Comparison of ENCODE assay signal across 8 mouse cellular contexts in genomic region chr6:39381125-39381880, GRCm38 (mm10). TPM values are rescaled to one million over a fixed set of nuclear protein-coding genes. Genes with fewer than 3 reads are reported as not detected.
DNase-seq lines count a peak whose midpoint lies in the region; ATAC-seq and TF ChIP-seq lines count a peak whose summit lies in the region.

Gene Rab19 (plus strand): TSS chr6:39381175.

- no peak for TF ChIP-seq EP300 in CH12.LX (IDR thresholded peaks at IDR 0.05; ENCODE audit: low read length)

- no peak for TF ChIP-seq CTCF in CH12.LX (conservative IDR thresholded peaks at IDR 0.05 in 1 of 2, IDR thresholded peaks at IDR 0.05 in 1 of 2; ENCODE audit: low read depth in 2 of 2, low read length in 2 of 2)
- no peak for TF ChIP-seq CTCF in bone marrow, adult 2 months (IDR thresholded peaks at IDR 0.05; ENCODE audit: control insufficient read depth, insufficient read depth, low read length)
- no peak for TF ChIP-seq CTCF in kidney, postnatal 0 days (IDR thresholded peaks at IDR 0.05; ENCODE audit: low read depth)

- TF ChIP-seq POLR2A in CH12.LX (IDR thresholded peaks at IDR 0.05; ENCODE audit: low read depth, low read length) = no peak
- TF ChIP-seq POLR2A in bone marrow, adult 2 months (IDR thresholded peaks at IDR 0.05; ENCODE audit: borderline replicate concordance, control insufficient read depth, low read depth, low read length) = no peak

- H3K27me3 ChIP-seq in CH12.LX (replicated peaks) = no peaks in the 10 kb centered on the region
- peaks cover 30% of the 10 kb centered on the region for H3K27me3 ChIP-seq in heart, embryonic 13.5 days (replicated peaks)
- H3K27me3 ChIP-seq in kidney, postnatal 0 days (ENCODE audit: insufficient read depth, low read length) = no peaks in the 10 kb centered on the region
- 0 out of 2 replicates have a peak, but pooled peaks cover 3% of the 10 kb centered on the region for H3K27me3 ChIP-seq in stomach, embryonic 14.5 days (ENCODE audit: control insufficient read depth, insufficient read depth, low read length)

- ATAC-seq in heart, embryonic 13.5 days (ENCODE audit: extremely low read depth, insufficient number of reproducible peaks, low FRiP score, low TSS enrichment) = no peak
- ATAC-seq in kidney, postnatal 0 days (replicated peaks; ENCODE audit: low FRiP score, low read depth) = no peak
- no peak for ATAC-seq in stomach, embryonic 14.5 days (ENCODE audit: insufficient number of reproducible peaks, insufficient read depth, low FRiP score, low read depth)

- in situ Hi-C loops in CH12.LX (cut with MboI; ENCODE audit: low pct_ligation_motif_present, low pct_unique_long_range_greater_than_20kb, low sequenced_read_pairs) = no loop called here

- no peaks in the 10 kb centered on the region for H3K36me3 ChIP-seq in CH12.LX (replicated peaks in 1 of 2; ENCODE audit: control insufficient read depth in 1 of 2, insufficient read depth in 1 of 2, low read length in 1 of 2)
- no peaks in the 10 kb centered on the region for H3K36me3 ChIP-seq in heart, embryonic 13.5 days
- no peaks in the 10 kb centered on the region for H3K36me3 ChIP-seq in kidney, postnatal 0 days (ENCODE audit: insufficient read depth, low read length)
- H3K36me3 ChIP-seq in stomach, embryonic 14.5 days (ENCODE audit: control insufficient read depth, insufficient read depth, low read length) = no peaks in the 10 kb centered on the region

- H3K27ac ChIP-seq in CH12.LX (ENCODE audit: insufficient read depth, low read depth) = peak within 1 kb of the TSS; percentile 52
- H3K27ac ChIP-seq in bone marrow, adult 2 months (ENCODE audit: control insufficient read depth, insufficient read depth, low read depth, low read length, poor library complexity) = peak within 1 kb of the TSS; percentile 58
- no peak within 1 kb of the TSS for H3K27ac ChIP-seq in heart, embryonic 13.5 days (replicated peaks)
- no peak within 1 kb of the TSS for H3K27ac ChIP-seq in kidney, postnatal 0 days
- peak within 1 kb of the TSS; percentile 49; the same call in 1 of the 2 replicates for H3K27ac ChIP-seq in stomach, embryonic 14.5 days (ENCODE audit: low read length)

- dilution Hi-C loops in CH12.LX (cut with MboI; ENCODE audit: extremely low pct_ligation_motif_present, extremely low pct_unique_long_range_greater_than_20kb, low sequenced_read_pairs) = no loop called here

- 2% methylated on average over 20 of the region's 20 CpGs for WGBS in bone marrow, adult 2 months
- 3% methylated on average over 20 of the region's 20 CpGs for WGBS in heart, embryonic 13.5 days
- 4% methylated on average over 20 of the region's 20 CpGs for WGBS in kidney, postnatal 0 days
- WGBS in stomach, embryonic 14.5 days = 6% methylated on average over 20 of the region's 20 CpGs

- peak within 1 kb of the TSS; percentile 88 for H3K4me2 ChIP-seq in CH12.LX (ENCODE audit: insufficient read depth, low read depth, poor library complexity, severe bottlenecking)
- H3K4me2 ChIP-seq in heart, embryonic 13.5 days = peak within 1 kb of the TSS; percentile 88
- peak within 1 kb of the TSS; percentile 85 for H3K4me2 ChIP-seq in kidney, postnatal 0 days (ENCODE audit: low read length)
- peak within 1 kb of the TSS; percentile 60 for H3K4me2 ChIP-seq in stomach, embryonic 14.5 days (replicated peaks; ENCODE audit: low read depth, low read length)

- H3K4me3 ChIP-seq in CH12.LX (replicated peaks in 1 of 3; ENCODE audit: low read depth in 2 of 3, low read length in 2 of 3, poor library complexity in 1 of 3) = peak within 1 kb of the TSS in 2 of 3 experiments; percentile 48 to 63
- peak within 1 kb of the TSS; percentile 66 for H3K4me3 ChIP-seq in bone marrow, adult 2 months (replicated peaks; ENCODE audit: control insufficient read depth, low read depth, low read length)
- H3K4me3 ChIP-seq in heart, embryonic 13.5 days = peak within 1 kb of the TSS; percentile 59
- H3K4me3 ChIP-seq in kidney, postnatal 0 days (replicated peaks; ENCODE audit: low read depth, low read length) = peak within 1 kb of the TSS; percentile 49
- H3K4me3 ChIP-seq in stomach, embryonic 14.5 days (ENCODE audit: low read depth, low read length) = peak within 1 kb of the TSS; percentile 33

- no peak for TF ChIP-seq RAD21 in CH12.LX (IDR thresholded peaks at IDR 0.05; ENCODE audit: low read depth, low read length)

- peak within 1 kb of the TSS; percentile 29 for H3K9ac ChIP-seq in CH12.LX (ENCODE audit: insufficient read depth, low read depth)
- H3K9ac ChIP-seq in heart, embryonic 13.5 days = peak within 1 kb of the TSS; percentile 81
- peak within 1 kb of the TSS; percentile 56 for H3K9ac ChIP-seq in kidney, postnatal 0 days (ENCODE audit: low read depth, low read length)
- peak within 1 kb of the TSS; percentile 18 for H3K9ac ChIP-seq in stomach, embryonic 14.5 days (replicated peaks; ENCODE audit: low read depth, low read length)

- H3K9me3 ChIP-seq in CH12.LX (replicated peaks; ENCODE audit: low read length) = no peaks in the 10 kb centered on the region
- no peaks in the 10 kb centered on the region for H3K9me3 ChIP-seq in heart, embryonic 13.5 days
- no peaks in the 10 kb centered on the region for H3K9me3 ChIP-seq in kidney, postnatal 0 days (replicated peaks; ENCODE audit: low read length)
- no peaks in the 10 kb centered on the region for H3K9me3 ChIP-seq in stomach, embryonic 14.5 days (ENCODE audit: control insufficient read depth, low read depth, low read length)

- no peak for DNase-seq in CH12.LX (ENCODE audit: extremely low read depth)
- DNase-seq in kidney, postnatal 0 days (ENCODE audit: low spot score) = peak; percentile 59
- peak; percentile 59 to 64 for DNase-seq in lung, postnatal 4 days
- no peak for DNase-seq in right cerebral cortex, postnatal 4 days
- DNase-seq in cerebellum, adult 9-10 months = no peak

- no peaks in the 10 kb centered on the region for H3K79me2 ChIP-seq in CH12.LX (replicated peaks; ENCODE audit: control insufficient read depth, extremely low read depth, insufficient read depth, poor library complexity, severe bottlenecking)

- H3K4me1 ChIP-seq in CH12.LX (ENCODE audit: control insufficient read depth in 1 of 2, insufficient read depth in 2 of 2) = peaks cover 8 to 31% of the 10 kb centered on the region in 2 experiments
- H3K4me1 ChIP-seq in bone marrow, adult 2 months (ENCODE audit: control insufficient read depth, insufficient read depth, low read length) = peaks cover 1% of the 10 kb centered on the region; the same call in 1 of the 2 replicates
- H3K4me1 ChIP-seq in heart, embryonic 13.5 days = peaks cover 22% of the 10 kb centered on the region
- no peaks in the 10 kb centered on the region for H3K4me1 ChIP-seq in kidney, postnatal 0 days (replicated peaks; ENCODE audit: insufficient read depth, low read length)
- H3K4me1 ChIP-seq in stomach, embryonic 14.5 days (ENCODE audit: control insufficient read depth, insufficient read depth, low read length) = peaks cover 6% of the 10 kb centered on the region; the same call in 1 of the 2 replicates

TF ChIP-seq in CH12.LX, 34 proteins besides CTCF, POLR2A, EP300 and RAD21:
- TF ChIP-seq SIN3A (IDR thresholded peaks at IDR 0.05; ENCODE audit: low read length) (peak; percentile 46), ELF1 (IDR thresholded peaks at IDR 0.05; ENCODE audit: low read depth, low read length) (peak; percentile 66), TBP (conservative IDR thresholded peaks at IDR 0.05; ENCODE audit: low read depth, low read length) (no peak), NELFE (IDR thresholded peaks at IDR 0.05; ENCODE audit: low read depth, low read length) (0 out of 2 replicates have a peak, but pooled peaks have one; percentile 23), MXI1 (IDR thresholded peaks at IDR 0.05; ENCODE audit: low read depth, low read length) (0 out of 2 replicates have a peak, but pooled peaks have one; percentile 21)
TF ChIP-seq in CH12.LX: peak in this region for 4.

RNA-seq across cellular contexts. Expression of gene Rab19, which starts in this region (rescaled TPM):
- total RNA-seq in CH12.LX (2012; rRNA removed) (2.4 and 3.3 TPM in 2 replicates), CH12.LX (2014; rRNA removed) (0.19 TPM in 1 of 2 replicates, not detected in the other)
- polyA plus RNA-seq in CH12.LX (2012; ENCODE audit: insufficient read length, low read depth) = 0.56 and 0.63 TPM in 2 replicates
- 2.3 and 2.9 TPM in 2 replicates for polyA plus RNA-seq in bone marrow, adult 2 months (2011; ENCODE audit: insufficient read depth, insufficient read length, low replicate concordance, missing spikeins)
- polyA plus RNA-seq in heart, embryonic 13.5 days (2015; fragmentation: Nextera tagmentation; extraction: Ambion mirVana) = 0.41 and 0.84 TPM in 2 replicates
- polyA plus RNA-seq in kidney, postnatal 0 days (2015; fragmentation: Nextera tagmentation; extraction: Ambion mirVana) = 4.2 and 4.3 TPM in 2 replicates
- polyA plus RNA-seq in stomach, embryonic 14.5 days (2014; fragmentation: Nextera tagmentation; extraction: Ambion mirVana) = 4.8 and 5.0 TPM in 2 replicates

Comparison
In these comparisons a context has a peak if more than half of its experiments do, and no peak if none do; other contexts are left out.
1. DNase-seq: peak in kidney, postnatal 0 days (single experiment) and lung, postnatal 4 days (2 of 2); none in CH12.LX (single experiment), right cerebral cortex, postnatal 4 days (single experiment) and cerebellum, adult 9-10 months (single experiment).
2. H3K27ac ChIP-seq: peak in CH12.LX (single experiment), bone marrow, adult 2 months (single experiment) and stomach, embryonic 14.5 days (single experiment); none in heart, embryonic 13.5 days (single experiment) and kidney, postnatal 0 days (single experiment).
3. H3K9ac ChIP-seq: peak in every context shown above with its lines; median percentile 81 in heart, embryonic 13.5 days; 56 in kidney, postnatal 0 days; 29 in CH12.LX; 18 in stomach, embryonic 14.5 days.
4. Peak in every context shown above with its lines, with median percentiles within 50 percentile points of each other: H3K4me2 ChIP-seq and H3K4me3 ChIP-seq.